Mouse (Mus musculus) mouse trophoblast stem cell (cell line): Measurements from ENCODE around the gene Jag1.

Experiments
- in situ Hi-C, 2 experiments: fragments of 300-500 bp; cut with MseI, MboI; formaldehyde crosslinking; loops; 2 replicates in 1 of 2; 3 replicates in 1 of 2; pipeline ENCODE4 v1.15.1; 2025

Gene Jag1

DNA sequence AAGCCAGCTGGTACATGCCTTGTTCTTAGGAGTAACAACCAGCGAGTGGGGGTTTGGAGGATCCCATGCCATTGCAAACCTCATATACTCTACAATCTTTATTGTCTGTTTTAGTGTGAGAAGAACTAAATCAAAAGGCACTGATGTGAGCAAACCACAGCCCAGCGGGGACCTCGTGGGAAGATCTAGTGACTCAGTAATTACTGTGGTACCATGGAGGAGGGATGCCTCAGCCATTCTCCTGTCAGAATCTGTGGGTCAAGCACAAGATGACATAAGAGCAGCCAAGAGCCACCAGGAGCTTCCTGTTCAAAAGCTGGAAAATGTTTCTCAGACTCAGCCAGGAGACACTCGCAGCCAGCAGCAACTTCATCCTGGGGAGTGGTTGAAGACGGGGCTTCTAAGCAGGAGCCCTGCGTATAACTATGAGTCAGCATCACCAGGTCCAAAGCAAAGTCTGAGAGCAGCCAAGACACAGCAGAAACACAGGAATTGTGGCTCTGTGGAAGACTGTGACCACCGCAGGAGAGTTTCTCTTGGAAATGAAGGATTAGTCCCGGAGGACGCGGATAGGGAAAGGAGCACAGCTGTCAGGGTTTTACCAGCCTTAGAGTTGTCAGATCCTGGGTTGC lies 48.8 kb downstream of the Jag1 start:
- in situ Hi-C loops = no loop called here

DNA sequence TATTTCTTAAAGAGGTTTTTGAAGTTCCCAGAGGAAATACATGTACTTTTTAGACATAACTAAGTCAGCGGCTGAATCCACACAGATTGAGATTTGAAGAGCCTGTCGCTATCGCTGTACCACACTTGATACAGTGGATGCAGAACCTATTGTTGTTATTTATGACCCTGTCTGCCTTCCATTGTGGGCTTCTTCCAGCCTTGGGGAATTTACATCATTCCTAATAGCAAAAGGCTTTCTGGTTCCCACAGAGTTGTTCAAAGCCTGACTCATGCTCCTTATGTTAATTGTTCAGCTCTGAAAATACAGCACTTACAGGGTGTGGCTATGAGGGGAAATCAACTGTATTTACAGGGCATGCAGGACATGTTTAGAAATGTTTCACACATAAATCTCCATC lies 51.9 kb downstream of the Jag1 start:
- in situ Hi-C loops = no loop called here

DNA sequence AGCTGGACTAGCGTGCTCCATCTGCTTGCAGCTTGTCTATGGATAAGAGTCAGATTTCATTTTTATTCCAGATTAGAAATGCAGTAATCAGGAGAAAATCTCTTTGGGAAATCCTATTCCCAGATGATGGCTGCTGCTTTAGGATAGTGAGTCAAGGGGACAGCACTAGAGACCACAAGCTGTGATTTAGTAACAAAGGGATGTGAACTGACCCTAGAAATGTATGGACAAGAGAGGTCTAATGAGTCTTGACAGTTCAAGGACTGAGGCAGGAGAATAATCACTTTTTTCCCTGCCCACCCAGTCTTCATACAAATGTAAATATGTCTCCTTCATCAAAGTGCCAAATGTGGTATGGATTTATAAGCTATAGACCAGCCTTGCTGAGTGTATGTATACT lies 52.6 kb downstream of the Jag1 start:
- in situ Hi-C loops = no loop called here

DNA sequence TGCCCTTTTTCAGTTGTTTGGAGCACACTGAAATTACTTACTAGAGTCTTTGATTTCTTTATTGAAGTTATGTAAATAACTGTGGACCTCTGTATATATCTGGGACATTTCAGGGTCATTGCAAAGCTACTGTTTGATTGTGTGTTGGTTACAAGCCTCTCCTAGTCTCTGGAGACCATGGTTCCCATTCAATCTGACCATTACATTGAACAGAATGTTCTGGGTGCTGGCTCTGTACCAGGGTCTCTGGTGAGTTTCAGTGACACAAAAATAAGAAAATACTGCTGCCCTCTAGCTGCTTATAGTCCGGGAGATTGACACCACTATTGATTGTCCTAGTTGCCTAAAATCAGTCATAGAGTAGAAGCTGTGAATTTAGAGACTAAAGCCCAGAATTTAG lies 66.5 kb downstream of the Jag1 start:
- in situ Hi-C loops = no loop called here

DNA sequence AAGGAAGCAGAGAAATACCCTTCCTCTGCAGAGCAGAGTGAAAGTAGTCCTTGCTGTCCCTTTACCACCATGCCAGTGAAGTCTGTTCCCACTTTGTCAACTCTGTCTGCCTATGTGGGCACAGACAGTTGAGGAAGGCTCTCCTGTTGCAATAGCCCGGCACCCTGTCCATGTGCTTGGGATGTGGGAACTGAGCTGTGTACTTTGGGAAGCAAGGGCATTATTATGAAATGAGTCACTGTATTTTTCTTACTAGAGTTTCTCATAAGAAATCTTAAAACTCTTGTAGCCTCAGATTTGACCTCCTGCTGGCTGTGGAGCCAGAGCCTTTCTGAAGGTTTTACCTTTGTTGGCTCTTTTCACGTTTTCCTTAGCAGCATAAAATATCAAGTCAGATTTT lies 67.1 kb downstream of the Jag1 start:
- in situ Hi-C loops = no loop called here

DNA sequence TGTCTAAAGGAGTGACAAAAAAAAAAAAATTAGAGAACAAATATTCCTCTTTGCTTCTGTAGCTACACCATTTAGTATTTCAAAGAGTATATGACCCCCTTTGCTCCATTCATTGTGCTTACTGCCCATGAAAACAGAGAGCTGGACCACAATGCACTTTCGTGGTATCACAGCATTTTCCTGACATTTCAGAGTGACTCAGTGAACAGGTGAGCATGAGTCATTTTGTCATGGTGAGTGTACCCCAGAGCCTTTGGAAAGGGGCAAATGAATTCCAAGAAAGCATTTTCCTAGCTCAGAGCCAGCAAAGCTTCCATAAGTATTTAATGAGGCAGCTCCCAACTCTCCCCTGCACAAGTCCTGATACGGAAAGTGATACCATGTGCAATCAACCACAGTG lies 72.3 kb downstream of the Jag1 start:
- in situ Hi-C loops = no loop called here
